ENCODE assay signal across 9 mouse cellular contexts in genomic region chr5:36312926-36313325, GRCm38 (mm10).
DNase-seq lines count a peak whose midpoint lies in the region; TF ChIP-seq lines count a peak whose summit lies in the region.
"Had no signal": no experiment of that assay in that cellular context is flagged by ENCODE, and none has a peak within 500 bp of the region (broad histone marks: within the 10 kb centered on the region; RNA-seq: fewer than 3 reads in every experiment).

No protein-coding gene starts in this region.

- no peak for TF ChIP-seq POLR2A in kidney, adult 2 months (IDR thresholded peaks at IDR 0.05; ENCODE audit: low read depth, low read length)

- no peaks in the 10 kb centered on the region for H3K27me3 ChIP-seq in kidney, adult 2 months (replicated peaks; ENCODE audit: control insufficient read depth, insufficient read depth, low read length)

- H3K4me1 ChIP-seq in kidney, adult 2 months (ENCODE audit: control insufficient read depth, insufficient read depth, low read length) = no peaks in the 10 kb centered on the region

- WGBS in kidney, adult 2 months = 55% methylated on average over 6 of the region's 6 CpGs

- H3K27ac ChIP-seq in kidney, adult 2 months (ENCODE audit: insufficient read depth, low read depth, low read length) = no peak overlapping the region

- peak; percentile 13 for DNase-seq in kidney, adult 2 months
- no peak for DNase-seq in kidney, adult 18-20 months
- peak; percentile 27 for DNase-seq in Muller cell, postnatal 12 days (ENCODE audit: inconsistent ontology term)
- peak; percentile 70 for DNase-seq in adrenal gland, postnatal 36 days
- DNase-seq in heart, postnatal 4 days = peak; percentile 45
- DNase-seq in B cell, adult 2 months = no peak
- DNase-seq in urinary bladder, postnatal 14 days (ENCODE audit: low spot score) = no peak
- no peak for DNase-seq in gastrocnemius, postnatal 36 days
- DNase-seq: spleen, adult 18-20 months had no signal

- intact Hi-C loops in gastrocnemius, postnatal 36 days (cut with DNase I) = no loop called here

- no peak overlapping the region for H3K4me3 ChIP-seq in kidney, adult 2 months (ENCODE audit: insufficient read depth, low read depth, low read length)

- no peaks in the 10 kb centered on the region for H3K36me3 ChIP-seq in kidney, adult 2 months (ENCODE audit: control insufficient read depth, insufficient read depth, low read length)

- TF ChIP-seq CTCF in kidney, adult 2 months (conservative IDR thresholded peaks at IDR 0.05; ENCODE audit: insufficient read depth, insufficient read length, low read depth, low read length) = no peak

Comparison
In these comparisons a context has a peak if more than half of its experiments do, and no peak if none do; other contexts are left out.
1. DNase-seq: peak in kidney, adult 2 months (single experiment), Muller cell, postnatal 12 days (single experiment), adrenal gland, postnatal 36 days (2 of 2) and heart, postnatal 4 days (single experiment); none in kidney, adult 18-20 months (single experiment), B cell, adult 2 months (0 of 2), urinary bladder, postnatal 14 days (single experiment) and gastrocnemius, postnatal 36 days (0 of 2).